Mouse (Mus musculus): ENCODE results near the gene Ubald2.

- no peak for TF ChIP-seq CTCF (IDR thresholded peaks at IDR 0.05; ENCODE audit: low read depth)
- no peak for TF ChIP-seq EP300 (IDR thresholded peaks at IDR 0.05; ENCODE audit: low read depth)
Measured at GRCm38 (mm10) chr11:116400560-116400959, 33.3 kb upstream of the Ubald2 start.

Data from heart, postnatal 0 days (tissue).